Mouse (Mus musculus): Measurements from ENCODE around the gene Prkg1. TPM values are rescaled to one million over a fixed set of nuclear protein-coding genes. Genes with fewer than 3 reads are reported as not detected.
"Not testable (repeated sequence)": the region's sequence is repeated elsewhere in the genome, so short reads cannot be mapped to it uniquely, and the experiment has no call there.

Prkg1 gene
- total and polyA plus RNA-seq, 3 experiments = 1.0 to 29.0 (median 22.9) TPM

- no peaks in the 10 kb centered on the region for H3K9me3 ChIP-seq (replicated peaks)
- 0 out of 2 replicates have a peak, but pooled peaks cover 2% of the 10 kb centered on the region for H3K4me1 ChIP-seq (ENCODE audit: insufficient read depth, low read depth, low read length)
- ATAC-seq (ENCODE audit: extremely low read depth, insufficient number of reproducible peaks, low FRiP score, poor library complexity, severe bottlenecking) = no peak
- no peak for DNase-seq (ENCODE audit: low spot score)
- TF ChIP-seq GATA2 (IDR thresholded peaks at IDR 0.05; ENCODE audit: borderline replicate concordance, low read depth, low read length) (no peak), GATA1 (IDR thresholded peaks at IDR 0.05; ENCODE audit: borderline replicate concordance, low read length) (no peak)
- H3K27me3 ChIP-seq (ENCODE audit: insufficient read depth, low read length) = peaks cover 17% of the 10 kb centered on the region
- no peak within 1 kb of the TSS for H3K4me3 ChIP-seq (ENCODE audit: low read depth, low read length)
- H3K36me3 ChIP-seq (replicated peaks) = no peaks in the 10 kb centered on the region
These were observed 1215.6 kb downstream of the Prkg1 start, which contains the start of gene Dkk1 for GRCm38 (mm10) chr19:30549044-30549853. Dkk1 (minus strand) TSS chr19:30549665.

- DNase-seq (ENCODE audit: low spot score) (no peak), ATAC-seq (ENCODE audit: extremely low read depth, insufficient number of reproducible peaks, low FRiP score, poor library complexity, severe bottlenecking) (no peak)
- Histone ChIP-seq H3K9me3 (replicated peaks) (no peaks in the 10 kb centered on the region), H3K4me3 (ENCODE audit: low read depth, low read length) (no peak overlapping the region), H3K4me1 (ENCODE audit: insufficient read depth, low read depth, low read length) (no peaks in the 10 kb centered on the region), H3K36me3 (replicated peaks) (no peaks in the 10 kb centered on the region), H3K27me3 (ENCODE audit: insufficient read depth, low read length) (peaks cover 15% of the 10 kb centered on the region; the same call in 1 of the 2 replicates)
- TF ChIP-seq POLR2AphosphoS5 (IDR thresholded peaks at IDR 0.05; ENCODE audit: insufficient replicate concordance, low read depth, low read length) (no peak), GATA1 (IDR thresholded peaks at IDR 0.05; ENCODE audit: borderline replicate concordance, low read length) (no peak), CTCF (IDR thresholded peaks at IDR 0.05; ENCODE audit: low read depth, low read length) (no peak), TAL1 (conservative IDR thresholded peaks at IDR 0.05; ENCODE audit: low read depth, low read length) (no peak), GATA2 (IDR thresholded peaks at IDR 0.05; ENCODE audit: borderline replicate concordance, low read depth, low read length) (no peak)
These were observed 1216.3 kb downstream of the Prkg1 start for GRCm38 (mm10) chr19:30548411-30549043.

- H3K4me1 ChIP-seq (ENCODE audit: insufficient read depth, low read depth, low read length); H3K9me3 ChIP-seq (replicated peaks); ATAC-seq (ENCODE audit: extremely low read depth, insufficient number of reproducible peaks, low FRiP score, poor library complexity, severe bottlenecking); H3K4me3 ChIP-seq (ENCODE audit: low read depth, low read length); H3K27me3 ChIP-seq (ENCODE audit: insufficient read depth, low read length); DNase-seq (ENCODE audit: low spot score); H3K36me3 ChIP-seq (replicated peaks): not testable (repeated sequence)
These were observed 1225.4 kb downstream of the Prkg1 start for GRCm38 (mm10) chr19:30539365-30539941.

- no peak overlapping the region for H3K4me3 ChIP-seq (ENCODE audit: low read depth, low read length)
- ATAC-seq (ENCODE audit: extremely low read depth, insufficient number of reproducible peaks, low FRiP score, poor library complexity, severe bottlenecking) (no peak), DNase-seq (ENCODE audit: low spot score) (no peak)
- TF ChIP-seq CTCF (IDR thresholded peaks at IDR 0.05; ENCODE audit: low read depth, low read length) = no peak
- TF ChIP-seq POLR2AphosphoS5 (IDR thresholded peaks at IDR 0.05; ENCODE audit: insufficient replicate concordance, low read depth, low read length) = no peak
- no peak for TF ChIP-seq GATA2 (IDR thresholded peaks at IDR 0.05; ENCODE audit: borderline replicate concordance, low read depth, low read length)
- TF ChIP-seq TAL1 (conservative IDR thresholded peaks at IDR 0.05; ENCODE audit: low read depth, low read length) = no peak
- TF ChIP-seq GATA1 (IDR thresholded peaks at IDR 0.05; ENCODE audit: borderline replicate concordance, low read length) = no peak
- H3K27me3 ChIP-seq (ENCODE audit: insufficient read depth, low read length) = peaks cover 2% of the 10 kb centered on the region; the same call in 1 of the 2 replicates
- no peaks in the 10 kb centered on the region for H3K36me3 ChIP-seq (replicated peaks)
- H3K4me1 ChIP-seq (ENCODE audit: insufficient read depth, low read depth, low read length) = no peaks in the 10 kb centered on the region
- H3K9me3 ChIP-seq (replicated peaks) = no peaks in the 10 kb centered on the region
These were observed 1248.1 kb downstream of the Prkg1 start for GRCm38 (mm10) chr19:30516771-30517170.

Other genes starting within 250 kb of the Prkg1 start
- gene A1cf, start 103.7 kb upstream of the Prkg1 start, total RNA-seq (2014; fragmentation: Nextera tagmentation) = not detected in 2 replicates
- gene A1cf, start 103.7 kb upstream of the Prkg1 start, total RNA-seq (2017) = 0.06 and 0.27 TPM in 2 replicates
- gene A1cf, start 103.7 kb upstream of the Prkg1 start, polyA plus RNA-seq (2012) = not detected in 2 replicates